Mouse (Mus musculus) mature B cell (primary cell): Measurements from ENCODE around the gene Uhrf1bp1.

Experiments used
- in situ Hi-C: fragments of 300-500 bp; cut with MboI; formaldehyde crosslinking; loops from 2 replicates; pipeline ENCODE4 v1.14.3; 2019

Uhrf1bp1 gene

DNA sequence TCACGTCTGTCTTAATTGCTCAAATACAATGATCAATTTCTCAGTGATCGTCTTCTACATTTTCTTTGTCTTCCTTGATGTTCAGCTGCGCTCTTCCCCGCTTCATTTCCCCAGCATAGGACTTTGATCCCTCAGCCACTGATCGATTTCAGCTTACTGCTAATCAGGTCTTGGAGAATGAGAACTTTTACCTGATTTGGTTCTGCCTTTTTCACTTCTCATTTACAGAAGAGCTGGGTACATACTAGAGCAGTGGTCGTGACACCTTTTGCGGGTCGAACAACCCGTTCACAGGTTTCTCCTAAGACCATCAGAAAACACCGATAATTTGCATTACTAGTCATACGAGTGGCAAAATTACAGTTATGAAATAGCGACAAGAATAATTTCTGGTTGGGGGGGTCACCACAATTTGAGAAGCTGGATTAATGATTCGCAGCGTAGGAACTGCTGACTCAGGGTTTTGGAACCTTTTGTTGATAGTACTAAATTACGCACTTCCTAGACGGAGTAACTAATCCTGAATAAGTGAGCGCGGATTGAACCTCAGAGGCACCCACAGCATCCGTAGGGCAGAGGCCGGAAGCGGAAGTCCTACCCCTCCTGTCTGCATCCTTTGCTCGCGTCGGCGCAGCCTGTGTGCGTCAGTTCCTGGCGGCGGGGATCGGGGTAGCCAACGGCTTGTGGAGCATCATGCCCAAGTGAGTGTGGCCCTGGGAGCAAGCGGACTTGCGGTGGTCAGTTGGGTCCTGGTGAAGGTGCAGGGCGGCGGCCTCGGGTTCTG is 16.6 kb upstream of the Uhrf1bp1 start:
- in situ Hi-C loops = no loop called here

GRCm38 (mm10) chr17:27848351-27848750 is 7.9 kb upstream of the Uhrf1bp1 start:
- in situ Hi-C loops = no loop called here

- in situ Hi-C loops = no loop called here
Observed at GRCm38 (mm10) chr17:27851076-27851475, 5.2 kb upstream of the Uhrf1bp1 start.

DNA sequence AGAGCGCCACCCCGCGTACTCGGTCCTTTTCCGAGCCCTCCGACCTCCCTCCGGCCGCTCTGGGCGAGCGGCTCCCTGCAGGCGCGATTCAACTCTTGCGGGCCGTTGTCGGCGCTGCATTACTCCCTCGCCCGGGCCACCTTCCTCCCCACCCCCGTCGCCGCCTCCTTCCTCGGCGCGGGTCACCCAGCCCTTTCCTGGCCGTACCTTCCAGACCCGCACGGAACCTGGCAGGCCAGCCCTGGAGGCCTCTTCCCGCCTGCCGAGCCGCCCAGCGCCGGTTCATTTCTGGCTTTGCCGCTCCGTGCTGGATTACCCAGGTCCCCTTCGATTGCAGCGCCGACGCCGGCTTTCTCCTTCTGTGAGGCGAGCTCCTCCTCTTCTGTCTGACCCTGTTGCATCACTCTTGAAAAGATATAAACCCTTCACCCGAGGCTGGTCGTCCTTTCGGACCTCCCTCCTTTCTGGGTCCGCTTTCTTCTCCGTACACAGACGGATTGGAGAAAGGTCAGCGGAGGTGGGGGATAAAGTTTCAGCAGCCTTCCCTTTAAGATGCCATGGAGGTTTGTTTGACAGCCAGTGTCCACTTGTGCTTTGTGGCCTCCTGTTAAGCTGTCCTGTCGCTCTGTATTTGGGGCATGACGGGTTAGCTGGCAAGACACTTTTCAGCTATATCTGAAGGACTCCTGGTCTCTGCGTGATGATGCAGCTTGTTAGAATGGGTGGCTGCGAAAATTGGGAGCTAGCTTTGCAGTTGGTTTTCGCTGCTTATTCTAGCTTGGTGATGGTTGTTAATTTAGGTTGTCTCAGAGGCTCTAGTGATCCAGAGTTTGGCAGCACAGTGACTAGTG is 782 bp downstream of the Uhrf1bp1 start:
- in situ Hi-C loops = no loop called here

GRCm38 (mm10) chr17:27857649-27858475 is 1.6 kb downstream of the Uhrf1bp1 start:
- in situ Hi-C loops = no loop called here

DNA sequence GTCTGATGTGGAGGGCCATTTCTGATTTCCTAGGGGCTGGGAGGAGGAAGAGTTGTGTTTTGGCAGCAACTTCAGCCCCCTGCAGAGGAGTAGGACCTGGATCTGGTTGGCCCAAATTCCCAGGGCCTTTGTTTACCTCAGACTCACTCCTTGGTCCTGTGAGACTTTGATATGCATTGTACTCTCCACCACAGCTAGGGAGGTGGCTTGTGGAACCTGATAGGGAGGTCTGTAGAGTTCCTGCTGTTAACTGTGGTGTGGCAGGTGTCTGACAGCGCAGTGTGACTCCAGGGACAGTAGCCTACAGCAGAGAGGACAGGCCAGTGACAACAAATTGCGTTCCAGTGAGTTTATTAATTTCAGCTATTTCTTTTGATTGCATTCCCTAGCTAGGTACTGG is 2.9 kb downstream of the Uhrf1bp1 start:
- in situ Hi-C loops = no loop called here

GRCm38 (mm10) chr17:27865461-27865860 is 9.2 kb downstream of the Uhrf1bp1 start:
- in situ Hi-C loops = no loop called here

GRCm38 (mm10) chr17:27866737-27867136 is 10.5 kb downstream of the Uhrf1bp1 start:
- in situ Hi-C loops = no loop called here

- in situ Hi-C loops = no loop called here
Observed at GRCm38 (mm10) chr17:27871851-27872250, 15.6 kb downstream of the Uhrf1bp1 start.

GRCm38 (mm10) chr17:27873583-27873982 is 17.3 kb downstream of the Uhrf1bp1 start:
- in situ Hi-C loops = no loop called here

- in situ Hi-C loops = no loop called here
Observed at GRCm38 (mm10) chr17:27874510-27874909, 18.3 kb downstream of the Uhrf1bp1 start.

- in situ Hi-C loops = no loop called here
Observed at GRCm38 (mm10) chr17:27881518-27881917, 25.3 kb downstream of the Uhrf1bp1 start.

- in situ Hi-C loops = no loop called here
Observed at GRCm38 (mm10) chr17:27883129-27883528, 26.9 kb downstream of the Uhrf1bp1 start.

GRCm38 (mm10) chr17:27883994-27884393 is 27.8 kb downstream of the Uhrf1bp1 start:
- in situ Hi-C loops = no loop called here

DNA sequence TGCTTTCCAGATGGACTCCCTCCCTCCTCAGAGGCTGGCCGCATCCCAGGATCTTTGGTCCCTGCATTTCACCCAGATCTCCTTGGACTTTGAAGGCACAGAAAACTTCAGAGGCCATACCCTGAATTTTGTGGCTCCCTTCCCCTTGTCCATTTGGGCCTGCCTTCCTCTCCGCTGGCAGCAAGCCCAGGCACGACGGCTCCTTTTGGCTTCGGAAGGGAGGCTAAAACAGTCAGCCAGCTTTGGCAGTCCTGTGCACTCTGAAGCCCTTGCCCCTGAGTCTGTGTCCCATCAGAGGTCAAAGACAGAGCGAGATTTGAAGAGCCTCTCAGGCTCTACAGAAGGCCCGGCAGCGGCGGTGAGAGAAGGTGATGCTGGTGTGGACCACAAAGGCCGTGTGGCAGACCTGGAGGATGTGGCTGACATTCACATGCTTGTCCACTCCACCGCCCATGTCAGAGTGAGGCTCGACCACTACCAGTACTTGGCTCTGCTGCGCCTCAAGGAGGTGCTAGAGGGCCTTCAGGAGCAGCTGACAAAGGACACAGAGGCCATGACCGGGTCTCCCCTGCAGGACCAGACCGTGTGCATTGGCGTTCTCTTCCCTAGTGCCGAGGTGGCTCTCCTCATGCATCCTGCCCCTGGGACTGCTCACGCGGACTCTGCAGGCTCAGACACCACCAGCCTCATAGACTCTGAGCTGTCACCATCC is 30.4 kb downstream of the Uhrf1bp1 start:
- in situ Hi-C loops = no loop called here

DNA sequence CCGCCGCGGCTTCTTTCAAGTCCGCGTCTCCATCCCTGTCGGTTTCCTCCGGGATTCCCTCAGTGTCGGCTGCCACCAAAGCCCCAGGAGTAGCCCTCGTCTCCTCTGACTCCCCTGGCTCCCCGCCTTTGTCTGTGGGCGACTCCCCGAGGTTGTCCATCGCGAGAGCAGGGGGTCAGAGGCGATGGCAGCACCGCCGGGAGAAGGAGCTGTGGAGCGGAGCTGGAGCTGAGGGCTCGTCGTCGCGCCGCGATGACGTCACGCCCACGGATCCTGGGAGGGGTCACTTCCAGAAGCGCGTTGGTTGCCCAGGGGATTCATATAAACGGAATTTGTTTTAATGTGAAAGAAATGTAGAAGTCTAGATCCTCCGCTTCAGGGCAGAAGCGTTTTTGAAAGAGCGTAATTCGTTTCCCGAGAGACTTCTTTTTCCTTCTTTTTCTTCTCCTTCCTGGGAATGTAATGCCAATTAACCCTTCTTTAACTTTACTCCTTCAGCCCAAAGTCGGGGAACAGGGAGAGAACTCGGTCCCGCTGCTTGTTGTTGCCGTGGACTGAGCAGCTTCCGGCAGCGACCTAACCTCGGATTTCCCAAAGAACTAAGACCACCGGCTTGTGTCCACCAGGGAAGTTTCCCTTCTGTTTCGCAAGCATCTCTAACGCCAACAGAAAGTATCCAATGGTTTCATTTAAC is 51.4 kb downstream of the Uhrf1bp1 start:
- in situ Hi-C loops = no loop called here

GRCm38 (mm10) chr17:27908206-27908887 is 52.1 kb downstream of the Uhrf1bp1 start:
- in situ Hi-C loops = no loop called here

DNA sequence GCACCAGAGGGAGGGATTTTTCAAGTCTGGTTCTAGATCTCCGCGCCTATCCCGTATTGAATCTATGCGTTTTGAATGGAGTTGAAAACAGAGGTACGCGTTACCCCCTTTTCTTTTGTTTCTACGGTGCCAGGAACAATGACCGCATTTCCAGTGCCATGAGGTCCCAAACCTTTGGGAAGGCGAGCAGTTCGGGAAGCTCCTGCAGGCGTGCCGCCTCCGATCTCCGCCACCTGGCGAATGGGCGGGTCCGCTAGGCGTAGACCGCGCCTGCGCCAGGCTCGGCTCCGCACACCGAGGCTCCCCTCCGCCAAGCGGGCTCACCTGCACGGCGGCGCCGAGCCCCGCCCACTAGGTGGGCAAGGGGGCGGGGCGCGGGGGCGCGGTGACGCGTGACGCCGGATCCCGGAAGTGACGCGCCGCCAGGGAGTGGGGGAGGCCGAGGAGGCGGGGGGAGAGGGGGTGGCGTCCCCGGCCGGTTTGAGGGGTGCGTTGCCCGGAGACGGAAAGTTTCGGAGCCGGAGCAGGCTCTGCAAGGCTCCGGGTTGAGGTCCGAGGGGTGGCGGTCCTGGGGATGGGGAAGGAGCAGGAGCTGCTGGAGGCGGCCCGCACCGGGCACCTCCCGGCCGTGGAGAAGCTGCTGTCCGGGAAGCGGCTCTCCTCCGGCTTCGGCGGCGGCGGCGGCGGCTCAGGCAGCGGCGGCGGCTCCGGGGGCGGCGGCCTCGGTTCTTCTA is 52.8 kb downstream of the Uhrf1bp1 start, which contains the start of gene Anks1:
Gene Anks1 (plus strand): TSS at position 419 of the 734 bp plus-strand sequence.
- in situ Hi-C loops = no loop called here
